Mouse (Mus musculus) CD4-positive, CD25-positive, alpha-beta regulatory T cell, adult 2 months (primary cell): ENCODE results near the gene 0610030E20Rik.

Experiments
- DNase-seq: peaks from one replicate; pipeline ENCODE4 v3.0.0-alpha.2; 2012; ENCODE audit warnings: low read depth, low spot score

0610030E20Rik gene

DNA sequence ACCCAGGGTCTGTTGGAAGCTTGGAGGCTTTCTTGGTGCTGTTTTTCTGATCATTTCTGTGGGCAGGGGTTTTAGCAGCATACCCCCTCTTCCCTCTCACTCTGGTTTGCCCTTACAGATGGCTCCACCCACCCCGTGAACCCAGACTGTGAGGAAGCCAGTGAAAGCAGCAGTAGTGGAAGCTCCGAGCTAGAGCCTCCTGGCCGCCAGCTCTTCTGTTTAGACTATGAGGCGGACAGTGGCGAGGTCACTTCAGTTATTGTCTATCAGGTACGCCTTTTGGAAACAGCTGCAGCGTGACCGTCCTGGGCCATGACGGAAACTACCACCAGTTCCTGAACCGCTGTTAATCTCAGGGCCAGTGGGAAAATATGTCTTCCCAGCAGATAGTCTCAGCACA lies 1.3 kb downstream of the 0610030E20Rik start:
- no peak for DNase-seq

DNA sequence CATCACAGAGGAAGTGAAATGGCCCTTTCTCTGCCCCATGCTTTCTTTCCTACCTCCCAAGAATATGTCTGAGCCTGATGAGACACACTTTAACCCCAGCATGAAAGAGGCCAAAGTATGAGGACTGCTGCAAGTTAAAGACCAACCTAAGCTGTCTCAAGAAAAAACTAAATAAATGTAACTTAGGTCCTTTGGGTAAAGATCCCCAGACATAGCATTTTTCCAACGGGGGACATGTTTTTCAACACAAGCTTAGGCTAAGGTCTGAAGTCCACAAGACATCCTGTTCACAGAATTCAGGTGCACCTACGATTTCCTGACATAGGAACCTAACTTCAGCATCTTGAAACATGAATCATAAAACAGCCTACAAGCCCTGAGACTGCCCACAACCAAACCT lies 3.1 kb downstream of the 0610030E20Rik start:
- no peak for DNase-seq

DNA sequence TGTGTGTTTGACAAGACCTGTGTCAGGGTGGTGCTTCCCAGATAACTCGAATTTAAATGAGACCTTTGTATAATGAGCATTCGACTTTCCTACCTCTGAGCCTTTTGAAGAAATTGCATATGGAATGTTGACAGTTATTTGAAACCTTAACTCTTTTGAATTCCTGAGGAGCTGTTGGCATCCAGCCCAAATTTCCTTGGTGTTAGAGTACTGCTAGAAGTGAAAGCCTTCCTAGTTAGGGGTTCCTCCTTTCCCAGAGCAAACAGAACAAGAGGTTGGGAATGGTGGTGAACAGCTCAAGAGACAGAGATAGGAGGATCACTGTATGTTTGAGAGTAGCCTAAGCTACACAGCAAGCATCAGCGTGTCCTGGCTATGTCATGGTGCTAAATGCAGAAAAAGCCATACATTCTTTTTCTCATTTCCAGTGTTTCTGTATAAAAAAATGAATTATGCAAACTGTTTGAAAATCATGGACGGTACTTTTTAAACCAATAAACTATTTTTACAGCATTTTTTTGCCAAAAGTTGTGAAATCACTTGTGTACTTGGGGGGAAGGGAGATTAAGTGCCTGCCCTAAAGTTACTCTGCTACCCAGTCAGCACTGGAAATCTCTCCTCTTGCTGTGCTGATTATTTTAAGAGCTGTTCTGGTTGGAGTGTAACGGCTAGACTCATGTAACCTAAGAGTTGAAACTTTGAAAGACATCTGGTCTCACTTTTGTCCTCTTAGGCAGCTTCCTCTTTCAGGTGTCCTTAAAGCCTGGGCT lies 5.7 kb downstream of the 0610030E20Rik start:
- no peak for DNase-seq

DNA sequence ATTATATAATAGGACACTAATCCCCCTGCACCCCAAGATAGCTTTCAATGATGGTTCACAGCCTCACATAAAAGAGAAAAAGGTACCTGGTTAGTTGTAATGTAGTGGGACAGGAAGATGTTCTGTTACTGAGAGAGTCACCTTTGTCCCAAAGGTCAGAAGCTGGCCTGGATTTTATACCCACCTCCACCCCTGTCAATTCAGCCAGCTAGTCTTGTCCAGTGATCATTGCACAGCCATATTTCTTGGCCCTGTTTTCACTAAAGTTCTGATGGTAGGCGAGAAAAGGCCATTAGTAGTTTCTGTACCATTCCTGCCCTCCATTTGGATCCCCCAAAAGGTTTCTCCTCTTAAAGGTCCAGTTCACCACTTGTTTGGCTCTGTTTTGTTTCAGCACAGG lies 6.9 kb downstream of the 0610030E20Rik start:
- no peak for DNase-seq

DNA sequence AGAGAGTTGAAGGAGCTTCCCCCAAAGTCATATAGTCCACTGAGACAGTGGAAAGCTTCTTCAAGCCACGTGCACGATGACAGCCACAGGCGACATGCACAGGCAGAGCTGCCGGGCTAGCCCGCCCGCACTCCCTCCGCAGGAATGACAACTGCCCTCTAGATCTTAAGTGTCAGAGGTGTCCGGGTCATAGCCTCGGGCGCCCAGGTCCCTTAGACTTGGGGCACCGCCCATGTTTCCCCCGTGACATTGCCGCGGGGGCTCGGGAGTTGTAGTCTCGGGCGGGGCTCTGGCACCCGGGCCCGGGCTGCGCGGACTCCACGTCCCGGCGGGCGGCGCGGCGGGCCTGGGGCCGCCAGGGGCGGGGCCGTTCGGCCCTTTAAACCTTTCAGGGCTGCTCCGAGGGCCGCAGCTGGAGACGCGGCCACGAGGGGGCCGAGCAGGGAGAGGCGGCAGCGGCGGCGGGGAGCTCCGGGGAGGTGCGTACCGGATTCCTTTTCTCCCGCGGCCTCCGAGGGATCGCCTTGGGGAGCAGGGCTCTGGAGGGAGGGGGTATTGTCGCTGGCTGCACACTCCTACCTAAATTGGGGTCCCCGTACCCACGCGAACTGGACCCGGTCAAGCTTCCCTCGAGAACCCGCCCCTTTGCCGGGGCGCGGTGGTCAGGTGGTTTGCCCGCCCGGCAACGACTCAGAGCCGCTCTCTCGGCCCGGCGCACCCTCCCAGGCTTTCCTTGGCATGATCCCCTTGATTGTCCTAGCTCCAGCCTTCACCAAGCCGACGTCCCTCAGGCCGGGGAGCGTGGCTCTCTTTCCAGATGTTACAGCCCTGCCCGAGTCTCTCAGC lies 8.2 kb downstream of the 0610030E20Rik start, which contains the start of gene Tmem150a:
Gene Tmem150a (plus strand): TSS at position 382 of the 846 bp plus-strand sequence.
- peak; percentile 51 for DNase-seq

DNA sequence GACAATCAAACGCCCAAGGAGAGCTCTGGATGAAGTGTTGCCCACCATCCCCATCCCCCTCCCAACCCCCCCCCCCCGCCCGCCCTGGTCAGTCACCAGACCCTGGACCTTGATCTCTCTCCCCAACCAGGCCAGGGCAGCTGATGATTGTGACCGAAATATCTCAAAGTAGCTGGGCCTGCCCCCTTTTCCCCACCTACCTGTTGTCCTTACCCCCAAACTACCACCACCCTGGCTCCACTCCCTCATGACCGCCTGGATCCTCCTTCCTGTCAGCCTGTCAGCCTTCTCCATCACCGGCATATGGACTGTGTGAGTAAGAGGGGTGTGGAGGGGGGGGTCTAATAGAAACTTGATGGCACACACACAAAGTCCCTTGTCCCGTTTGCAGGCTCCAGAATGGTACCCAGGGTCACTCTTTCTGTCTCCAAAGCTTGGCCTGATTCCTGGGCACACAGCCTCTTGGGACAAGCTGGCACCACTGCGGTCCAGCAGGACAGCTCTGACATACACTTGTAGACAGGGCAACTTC lies 8.9 kb downstream of the 0610030E20Rik start:
- no peak for DNase-seq

DNA sequence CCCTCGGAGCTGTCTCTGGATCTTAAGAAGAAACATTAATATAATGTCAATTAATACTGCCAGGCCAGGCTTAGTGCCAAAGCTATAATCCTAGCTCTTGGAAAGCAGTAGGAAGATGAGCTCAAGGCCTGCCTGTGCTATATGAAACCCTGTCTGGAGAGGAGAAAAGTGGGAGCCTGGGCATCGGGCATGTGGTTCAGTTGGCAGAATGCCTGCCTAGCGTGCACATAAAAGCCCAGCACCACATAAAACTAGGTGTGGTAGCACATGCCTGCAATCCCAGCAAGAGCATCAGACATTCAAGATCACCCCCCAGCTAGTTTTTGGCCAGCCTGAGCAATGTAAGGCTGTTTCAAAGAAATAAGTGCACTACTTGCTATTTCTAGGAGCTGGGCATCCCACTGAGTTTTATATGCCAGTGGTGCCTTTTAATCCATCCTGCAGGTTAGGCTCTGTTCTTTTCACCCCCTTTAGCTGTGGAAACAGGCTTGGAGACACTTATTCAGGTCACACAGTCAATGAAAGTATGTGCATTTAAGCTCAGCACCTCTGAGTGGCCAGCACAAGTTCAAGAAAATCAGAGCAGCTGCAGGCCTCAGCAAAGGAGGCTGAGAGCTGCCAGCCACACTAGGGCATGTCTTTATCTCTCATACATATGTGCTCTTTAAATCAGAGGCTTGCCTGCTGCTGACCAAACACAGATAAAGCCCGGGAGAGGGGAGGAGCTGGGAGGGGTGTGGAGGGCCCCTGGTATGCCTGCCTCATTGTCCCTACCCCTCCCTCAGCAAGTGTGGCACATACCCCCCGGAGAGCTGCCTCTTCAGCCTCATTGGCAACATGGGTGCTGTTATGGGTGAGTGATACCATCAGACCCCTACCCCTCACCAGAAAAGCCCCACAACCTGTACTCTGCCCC lies 10.3 kb downstream of the 0610030E20Rik start:
- no peak for DNase-seq

DNA sequence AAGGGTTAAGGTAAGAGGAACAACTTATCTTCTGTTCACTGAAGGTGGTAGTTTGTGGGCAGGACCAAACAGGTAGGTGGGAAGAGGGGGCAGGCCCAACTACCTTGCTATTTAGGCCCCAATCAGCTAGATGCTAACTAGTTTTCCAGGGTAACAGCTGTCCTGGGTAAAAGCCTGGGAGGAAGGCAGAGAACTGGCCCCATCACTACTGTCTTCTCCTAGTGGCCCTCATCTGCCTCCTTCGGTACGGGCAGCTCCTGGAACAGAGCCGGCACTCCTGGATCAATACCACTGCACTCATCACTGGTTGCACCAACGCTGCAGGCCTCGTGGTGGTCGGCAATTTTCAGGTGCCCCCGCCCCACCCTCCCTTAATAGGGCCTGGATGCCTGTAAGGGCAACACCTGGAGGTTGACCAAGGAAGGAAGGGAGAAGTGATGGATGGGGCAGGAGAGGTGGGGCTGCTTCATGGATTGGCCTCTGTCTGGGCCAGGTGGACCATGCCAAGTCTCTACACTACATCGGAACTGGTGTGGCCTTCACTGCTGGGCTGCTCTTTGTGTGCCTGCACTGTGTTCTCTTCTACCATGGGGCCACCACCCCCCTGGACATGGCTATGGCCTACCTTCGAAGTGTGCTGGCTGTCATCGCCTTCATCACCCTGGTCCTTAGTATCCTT lies 11.1 kb downstream of the 0610030E20Rik start:
- no peak for DNase-seq

DNA sequence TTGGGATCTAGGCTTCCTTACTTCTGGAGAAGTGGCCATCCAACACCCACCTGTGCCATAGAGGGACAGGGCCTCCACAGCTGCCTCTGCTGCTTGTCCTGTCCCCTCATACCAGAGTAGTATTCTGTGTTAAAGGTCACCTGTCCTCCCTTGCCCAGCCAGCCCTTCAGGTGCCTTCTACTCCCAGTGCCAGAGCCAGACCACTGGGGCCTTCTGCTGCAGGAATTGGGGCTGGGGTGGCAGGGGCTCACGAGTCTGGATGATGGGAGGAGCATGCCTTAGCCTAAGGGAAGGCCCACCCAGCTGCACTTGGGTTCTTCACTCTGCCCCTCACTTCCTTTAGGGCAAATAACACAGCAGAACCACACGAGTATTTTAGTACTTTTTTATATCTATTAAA lies 12.2 kb downstream of the 0610030E20Rik start:
- DNase-seq = no peak

DNA sequence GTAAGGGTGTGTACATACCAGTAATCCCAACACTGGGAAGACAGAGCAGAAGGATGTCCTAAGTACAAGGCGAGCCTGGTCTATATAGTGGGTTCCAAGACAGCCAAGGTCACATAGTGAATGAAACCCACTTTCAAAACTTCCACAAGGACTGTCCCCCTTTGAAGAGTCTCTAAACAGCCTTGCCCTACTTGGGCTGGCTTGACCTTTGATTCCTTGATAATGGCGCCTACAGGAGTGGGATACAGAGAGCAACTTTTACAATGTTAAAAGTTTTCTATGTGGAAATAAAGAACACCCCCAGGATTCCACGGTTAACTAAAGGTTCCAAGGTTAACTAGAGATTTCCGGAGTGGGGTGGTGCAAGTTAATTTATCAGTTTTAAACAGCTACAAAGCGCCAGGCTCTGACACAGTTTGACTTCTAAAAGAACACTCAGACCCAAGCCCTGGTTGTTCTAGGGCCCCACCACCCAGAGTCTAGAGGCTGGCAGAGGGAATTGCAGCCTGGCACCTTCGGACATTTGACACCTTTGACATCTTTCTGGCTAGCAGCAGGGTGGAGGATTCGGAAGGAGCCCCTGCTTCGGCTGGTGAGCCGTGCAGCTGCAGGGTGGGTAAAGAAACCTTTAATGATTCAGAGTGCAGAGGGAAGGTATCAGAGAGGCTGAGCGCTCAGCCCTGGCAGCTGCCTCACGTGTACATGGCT lies 12.9 kb downstream of the 0610030E20Rik start:
- no peak for DNase-seq

DNA sequence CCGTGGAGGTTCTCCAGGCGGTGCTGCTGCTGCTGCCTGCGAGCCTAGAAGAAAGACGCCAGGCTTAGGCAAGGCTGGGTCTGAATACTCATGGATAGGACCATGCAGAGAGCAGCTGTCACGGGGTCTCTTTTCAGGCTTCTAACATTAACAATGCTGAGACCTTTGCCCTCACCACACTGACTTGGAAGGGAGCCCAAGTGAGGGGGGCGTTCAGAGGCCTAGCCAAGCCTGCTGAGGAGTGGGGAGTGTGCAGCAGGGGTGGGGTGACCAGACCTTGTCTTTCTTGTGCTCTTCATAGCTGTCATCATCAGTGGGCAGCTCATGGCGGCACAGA lies 13.4 kb downstream of the 0610030E20Rik start:
- DNase-seq = no peak

DNA sequence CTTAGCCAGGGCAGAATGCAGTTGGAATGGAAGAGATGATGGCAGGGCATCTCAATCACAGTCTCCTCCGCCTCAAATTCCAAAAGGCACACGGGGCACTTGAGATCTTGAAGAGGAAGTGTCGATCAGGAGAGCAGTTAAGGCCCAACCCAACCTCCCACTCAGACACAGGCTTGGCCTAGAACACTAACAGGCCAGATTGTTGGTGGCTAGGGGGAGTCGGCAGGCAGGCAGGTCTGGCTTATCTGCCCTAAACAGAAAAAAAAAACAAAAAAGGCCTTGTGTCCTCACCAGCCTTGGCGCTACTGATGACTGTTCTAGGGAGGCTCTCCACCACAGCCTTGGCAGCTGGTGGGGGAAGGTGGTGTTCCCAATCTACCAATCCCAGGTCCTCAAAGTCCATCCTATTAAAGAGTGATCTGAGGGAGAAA lies 14.0 kb downstream of the 0610030E20Rik start:
- no peak for DNase-seq

DNA sequence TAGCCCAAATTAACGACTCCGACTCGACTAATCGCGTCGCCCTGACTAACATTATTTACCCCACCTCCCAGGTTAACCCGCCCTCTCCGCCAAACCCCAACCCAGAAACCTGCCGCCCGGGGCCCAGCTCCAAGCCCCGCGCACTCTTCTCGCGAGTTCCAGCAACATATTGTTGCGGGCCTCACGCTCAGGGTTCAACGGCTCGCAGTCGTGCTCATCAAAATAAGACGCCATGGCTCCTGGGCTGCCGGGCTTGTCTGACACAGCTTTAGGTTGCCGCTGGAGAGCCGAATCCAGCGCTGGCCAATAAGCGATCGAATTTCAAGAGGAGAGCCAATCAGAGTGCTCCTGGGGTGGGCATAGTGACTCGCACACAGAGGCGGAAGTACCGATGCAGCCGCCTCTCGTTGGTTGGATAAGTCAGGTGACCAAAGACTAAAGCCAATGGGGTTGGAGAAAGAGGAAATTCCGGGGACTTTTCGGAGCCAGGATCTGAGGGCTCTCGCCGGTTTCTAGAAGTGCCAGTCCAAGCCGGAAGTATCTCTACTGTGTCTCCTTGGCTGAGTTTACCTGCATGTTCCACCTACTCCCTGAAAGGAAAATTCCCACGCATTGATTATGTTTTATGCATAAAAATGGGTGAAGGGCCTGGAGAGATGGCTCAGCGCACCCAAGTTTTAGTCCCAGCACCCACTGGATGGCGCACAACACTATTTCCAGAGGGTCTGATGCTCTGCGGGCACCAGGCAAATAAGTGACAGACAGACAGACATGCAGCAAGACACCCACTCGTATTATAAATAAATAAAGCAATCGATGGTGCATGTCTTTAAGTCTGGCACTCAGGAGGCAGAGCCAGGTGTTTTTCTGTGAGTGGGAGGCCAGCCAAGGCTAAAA lies 15.3 kb downstream of the 0610030E20Rik start:
- peak; percentile 97 for DNase-seq

DNA sequence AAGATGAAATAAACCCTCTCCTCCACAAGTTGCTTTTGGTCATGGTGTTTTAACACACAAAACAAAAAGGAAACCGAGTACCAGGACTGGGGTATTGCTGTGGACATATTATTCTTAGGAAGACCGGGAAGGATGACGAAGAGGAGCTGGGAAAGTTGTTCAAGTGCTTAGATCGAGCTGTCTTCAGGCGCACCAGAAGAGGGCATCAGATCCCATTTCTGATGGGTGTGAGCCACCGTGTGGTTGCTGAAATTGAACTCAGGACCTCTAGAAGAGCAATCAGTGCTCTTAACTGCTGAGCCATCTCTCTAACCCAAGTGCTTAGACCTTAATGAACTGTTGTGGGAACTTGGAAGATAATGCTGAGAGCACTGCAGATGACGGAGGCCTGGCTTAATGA lies 16.9 kb downstream of the 0610030E20Rik start:
- no peak for DNase-seq

DNA sequence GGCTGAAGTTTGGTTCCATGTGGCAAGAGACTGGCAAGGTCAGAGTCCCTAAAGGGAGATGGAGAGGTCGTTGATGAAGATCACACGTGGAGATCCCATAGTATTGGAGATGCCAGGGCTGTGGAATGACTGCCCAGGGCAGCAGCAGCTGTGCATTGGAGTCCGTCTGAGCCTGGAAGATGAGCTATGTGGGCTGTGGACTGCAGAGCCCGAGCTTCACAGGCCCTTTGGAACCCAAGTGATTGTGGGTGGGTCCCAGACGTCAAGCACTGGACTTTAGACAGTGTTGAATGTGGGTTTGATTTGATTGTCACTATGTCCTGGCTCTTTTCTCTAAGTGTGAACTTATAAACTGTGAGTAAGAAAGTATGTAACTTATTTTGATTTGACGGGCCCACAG lies 17.9 kb downstream of the 0610030E20Rik start:
- no peak for DNase-seq

DNA sequence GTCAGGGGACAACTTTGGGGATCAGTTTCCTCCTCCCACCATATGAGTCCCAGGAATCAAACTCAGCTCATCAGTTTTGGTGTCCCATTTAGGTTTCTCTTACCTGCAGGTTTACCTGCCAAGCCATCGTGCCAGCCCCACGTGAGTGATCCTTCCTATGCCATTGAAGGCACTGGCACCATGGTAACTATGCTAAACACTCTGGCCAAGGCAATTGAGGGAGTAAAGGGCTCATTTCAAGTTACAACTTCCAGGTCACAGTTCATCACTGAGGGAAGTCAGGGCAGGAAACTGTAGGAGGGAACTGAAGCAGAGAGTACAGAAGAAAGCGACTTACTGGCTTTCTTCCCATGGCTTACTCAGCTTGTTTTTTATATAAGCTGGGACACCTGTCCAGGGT lies 19.2 kb downstream of the 0610030E20Rik start:
- no peak for DNase-seq

DNA sequence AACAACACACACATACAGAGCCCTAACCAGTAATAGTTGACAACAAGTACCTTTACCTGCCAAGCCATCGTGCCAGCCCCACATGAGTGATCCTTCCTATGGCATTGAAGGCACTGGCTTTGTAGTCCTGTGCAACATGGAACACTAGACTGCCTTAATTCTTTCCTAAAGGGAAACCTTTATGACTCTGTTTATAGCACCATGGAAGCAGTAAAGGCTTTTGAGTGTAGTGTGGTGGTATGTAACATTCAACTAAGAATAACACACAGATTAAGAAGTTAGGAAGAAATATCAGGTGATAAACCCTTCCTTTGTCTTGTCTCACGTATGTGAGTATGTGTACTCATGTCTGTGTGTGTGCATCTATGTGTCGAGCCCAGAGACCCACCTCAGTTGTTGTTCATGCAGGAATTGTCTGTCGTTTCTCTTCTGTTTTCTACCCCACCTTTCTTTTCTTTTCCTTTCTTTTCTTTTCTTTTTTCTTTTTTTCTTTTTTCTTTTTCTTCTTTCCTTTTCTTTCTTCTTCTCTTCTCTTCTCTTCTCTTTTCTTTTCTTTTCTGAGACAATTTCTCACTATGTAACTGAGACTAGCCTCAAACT lies 19.8 kb downstream of the 0610030E20Rik start, which contains the start of gene Rnf181:
Gene Rnf181 (minus strand): TSS at position 113 of the 600 bp plus-strand sequence.
- DNase-seq = no peak

DNA sequence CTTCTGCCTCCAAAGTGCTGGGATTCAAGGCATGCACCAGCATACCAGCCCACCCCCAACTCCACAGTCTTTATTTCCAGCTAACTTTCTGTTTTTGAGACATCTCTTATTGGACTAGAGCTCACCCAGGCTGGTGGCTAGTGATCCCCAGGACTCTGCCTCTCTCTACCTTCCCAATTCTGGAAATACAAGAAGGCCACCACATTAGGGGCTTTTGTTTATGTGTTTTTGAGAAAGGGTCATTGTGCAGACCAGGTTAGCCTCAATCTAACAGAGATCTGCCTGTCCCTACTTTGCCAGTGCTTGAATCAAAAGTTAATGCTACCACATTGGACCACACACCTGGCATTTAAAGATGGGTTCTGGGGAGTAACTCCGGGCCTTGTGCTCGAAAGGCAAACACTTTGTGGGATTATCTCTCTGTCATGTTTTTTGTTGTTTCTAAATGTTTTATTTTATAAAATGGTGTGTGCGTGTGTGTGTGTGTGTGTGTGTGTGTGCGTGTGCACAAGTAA lies 20.4 kb downstream of the 0610030E20Rik start:
- DNase-seq = no peak

DNA sequence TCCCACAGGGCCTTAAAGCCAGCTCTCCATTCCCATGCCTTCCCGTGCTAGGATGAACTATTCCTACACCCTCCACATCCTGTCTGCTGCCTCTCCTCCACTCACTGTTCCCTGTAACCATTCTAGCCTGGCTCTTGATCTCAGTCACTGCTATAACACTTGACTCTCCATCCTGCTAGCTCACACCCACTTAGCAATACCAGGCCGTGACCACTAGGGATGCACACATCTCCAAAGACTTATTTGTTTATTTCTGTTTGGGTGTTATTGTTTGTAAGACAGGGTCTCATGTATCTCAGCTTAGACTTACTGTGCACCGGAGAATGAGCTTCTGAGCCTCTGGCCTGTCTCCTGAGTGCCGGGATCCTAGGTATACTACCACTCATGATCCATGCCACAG lies 22.4 kb downstream of the 0610030E20Rik start:
- DNase-seq = no peak
